Mouse (Mus musculus) frontal cortex, postnatal 25 days (tissue): ENCODE results near the gene Thumpd1.
"Not testable (repeated sequence)": the region's sequence is repeated elsewhere in the genome, so short reads cannot be mapped to it uniquely, and the experiment has no call there.

Source experiments
- DNase-seq, 2 experiments: peaks; one replicate each; pipeline ENCODE4 v3.0.0; 2022; ENCODE audit warnings: low spot score in 2 of 2

Gene Thumpd1

DNA sequence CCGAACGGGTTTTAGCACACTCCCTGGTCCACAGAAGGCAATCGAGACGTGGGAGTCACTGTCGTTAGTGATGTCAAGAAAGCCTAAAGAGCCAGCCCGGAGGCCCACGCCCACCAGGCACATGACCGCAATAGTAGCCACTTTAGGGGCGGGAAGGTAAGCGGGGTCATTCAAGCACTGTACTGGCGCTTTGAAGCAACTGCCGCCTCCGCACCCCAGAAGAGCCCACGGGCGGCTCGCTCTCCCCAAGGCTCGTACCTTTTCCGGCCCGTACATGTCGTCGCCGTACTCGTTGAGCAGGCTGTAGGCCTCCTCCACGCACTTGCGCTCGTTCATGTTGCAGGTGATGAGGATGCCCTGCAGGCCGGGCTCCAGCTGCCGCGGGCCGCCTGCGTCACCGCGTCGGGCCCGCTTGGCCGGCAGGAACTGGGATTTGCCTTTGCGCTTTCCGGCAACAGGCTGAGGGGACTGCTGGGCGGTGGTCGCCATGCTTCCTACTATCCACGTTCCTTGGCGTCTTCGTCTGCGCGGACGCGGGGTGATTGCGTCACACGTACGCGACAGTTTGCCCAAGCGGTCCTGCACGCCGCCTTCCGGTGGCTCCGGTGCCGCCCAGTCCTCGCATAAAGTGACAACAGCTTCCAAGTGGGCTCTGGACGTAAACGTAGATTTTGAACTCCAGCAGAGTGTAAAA is at the start of gene Thumpd1:
Gene Thumpd1, minus strand, starts transcription at position 546 of the 694 bp plus-strand sequence.
- DNase-seq = peak; percentile 94

DNA sequence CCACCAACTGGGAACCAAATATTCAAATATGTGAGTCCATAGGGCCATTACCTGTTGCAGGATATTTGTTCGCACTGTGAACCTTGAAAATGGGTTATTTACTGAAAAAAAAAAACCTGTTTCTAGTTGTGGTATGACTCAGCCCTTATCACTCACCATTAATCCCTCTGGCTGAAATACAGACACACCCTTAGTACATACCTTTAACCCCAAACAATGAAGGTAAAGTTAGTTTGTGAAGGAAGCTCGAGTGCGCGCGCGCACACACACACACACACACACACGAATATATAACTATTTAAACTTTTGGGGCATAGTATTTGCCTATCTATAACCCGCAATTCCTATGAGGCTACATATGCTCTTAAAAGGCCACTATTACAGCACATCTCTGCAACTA is 49.3 kb upstream of the Thumpd1 start:
- no peak for DNase-seq

DNA sequence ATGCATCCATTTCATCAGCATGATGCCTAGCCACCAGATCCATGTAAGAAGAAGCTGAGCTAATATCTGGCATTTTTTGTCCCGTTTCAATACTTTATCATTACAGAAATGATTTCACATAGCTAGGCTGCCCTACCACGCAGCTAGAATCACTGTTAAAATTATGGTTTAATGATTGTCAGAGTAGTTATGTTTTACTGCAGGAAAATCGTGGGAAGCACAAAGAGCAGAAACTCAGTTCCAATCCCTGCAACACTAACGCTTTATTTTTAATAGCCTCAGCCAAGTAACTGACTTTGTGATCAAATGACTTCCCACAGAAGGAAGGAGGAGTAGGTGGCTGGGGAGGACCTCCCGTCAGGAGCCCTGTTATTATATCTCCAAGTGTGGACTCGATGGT is 46.4 kb upstream of the Thumpd1 start:
- no peak for DNase-seq

DNA sequence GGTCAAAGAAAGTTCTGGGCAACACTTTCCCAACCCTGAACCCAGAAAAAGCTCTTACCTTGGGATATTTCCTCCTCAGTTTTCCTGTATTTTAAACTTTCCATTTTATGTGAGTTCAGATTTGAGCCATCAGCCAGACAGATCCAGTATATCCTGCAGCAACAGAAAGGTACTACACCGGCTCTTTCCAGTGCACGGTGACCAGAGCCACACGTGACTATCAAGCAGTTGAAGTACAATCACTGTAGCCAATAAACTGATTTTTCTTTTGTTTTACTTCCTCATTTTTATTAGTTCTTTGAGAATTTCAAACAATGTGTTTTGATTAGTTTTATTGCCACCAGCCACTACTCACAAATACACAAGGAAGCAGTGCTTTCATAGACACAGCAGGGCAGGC is 43.8 kb upstream of the Thumpd1 start:
- no peak for DNase-seq

DNA sequence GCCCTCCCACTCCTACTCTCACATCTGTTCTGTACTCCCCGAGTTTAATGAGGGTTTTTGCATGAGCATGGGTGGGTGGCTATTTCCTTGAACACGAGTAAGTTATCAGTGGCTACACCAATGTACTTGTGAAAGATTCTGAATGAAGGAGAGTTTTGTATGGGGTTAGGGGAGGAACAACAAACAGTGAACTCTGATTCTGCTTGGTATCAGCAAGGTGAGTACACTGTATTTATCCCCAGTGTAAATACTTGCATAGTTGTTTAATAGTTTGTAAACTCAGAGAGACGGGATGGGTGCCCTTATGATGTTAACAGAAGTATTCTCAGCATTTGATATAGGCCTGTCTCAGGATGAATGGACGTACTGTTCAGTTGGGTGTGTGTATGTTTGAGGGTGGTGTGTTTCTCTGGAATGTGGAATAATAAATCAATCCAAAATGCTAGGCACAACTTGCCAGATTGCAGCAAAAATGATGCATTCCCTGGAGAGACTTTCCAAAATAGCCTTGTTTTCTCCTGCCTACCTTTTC is 41.6 kb upstream of the Thumpd1 start:
- no peak for DNase-seq

DNA sequence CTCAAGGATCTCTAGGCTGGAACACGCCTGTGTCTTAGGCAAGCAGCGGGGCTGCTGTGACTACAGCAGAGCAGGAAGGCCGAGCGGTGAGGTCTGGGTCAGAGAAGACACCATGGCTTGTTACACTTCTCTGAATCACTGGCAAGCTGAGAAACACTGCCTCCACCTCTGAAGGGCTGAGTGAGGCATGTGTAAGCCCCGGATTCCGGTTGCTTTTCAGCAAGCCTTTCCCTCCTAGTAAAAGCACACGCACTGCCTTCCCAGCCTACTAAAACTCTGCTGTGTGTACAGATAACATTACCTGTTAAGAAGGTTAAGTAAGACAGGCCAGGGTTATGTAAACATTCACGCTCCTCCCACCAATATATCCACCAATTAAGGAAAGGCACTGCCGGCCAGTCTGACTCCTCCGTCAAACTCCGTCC is 39.9 kb upstream of the Thumpd1 start, which contains the start of gene Acsm3:
Gene Acsm3, plus strand, starts transcription at position 397 of the 425 bp plus-strand sequence.
- DNase-seq = no peak

DNA sequence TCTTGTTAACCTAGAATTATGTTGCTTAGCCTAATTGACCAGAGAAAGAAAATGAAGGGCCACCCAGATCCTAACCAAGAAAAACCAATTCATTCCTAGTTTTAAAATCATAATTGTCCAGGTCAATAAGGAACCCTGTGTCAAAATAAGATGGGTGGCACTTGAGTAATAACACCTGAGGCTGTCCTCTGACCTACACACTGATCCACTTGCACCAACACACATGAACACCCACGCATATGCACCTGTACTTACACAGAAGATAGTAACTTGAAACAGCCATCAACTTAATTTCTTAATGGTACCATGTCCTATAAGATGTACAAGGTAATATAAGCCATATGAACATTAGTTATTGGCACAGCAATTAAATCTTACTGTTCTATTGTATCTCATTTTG is 33.1 kb upstream of the Thumpd1 start:
- no peak for DNase-seq

DNA sequence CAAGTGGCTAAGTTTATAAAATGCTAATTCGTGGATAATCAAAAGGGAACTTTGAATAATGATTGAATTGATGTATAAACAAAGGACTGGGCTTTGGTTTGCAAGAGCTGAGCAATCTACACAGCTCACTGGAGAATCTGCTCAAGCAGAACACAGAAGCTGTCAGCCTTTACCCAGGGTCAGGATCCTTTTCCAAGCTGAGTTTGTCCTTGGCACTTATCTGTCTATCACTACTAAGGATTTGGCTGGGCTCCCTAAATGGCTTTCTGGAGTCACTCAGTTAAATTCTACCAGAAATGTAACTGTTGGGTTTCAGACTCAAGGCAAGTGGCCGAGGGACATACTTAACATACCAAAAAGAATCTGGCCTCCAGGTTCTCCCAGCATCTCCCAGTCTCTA is 29.3 kb upstream of the Thumpd1 start:
- no peak for DNase-seq

DNA sequence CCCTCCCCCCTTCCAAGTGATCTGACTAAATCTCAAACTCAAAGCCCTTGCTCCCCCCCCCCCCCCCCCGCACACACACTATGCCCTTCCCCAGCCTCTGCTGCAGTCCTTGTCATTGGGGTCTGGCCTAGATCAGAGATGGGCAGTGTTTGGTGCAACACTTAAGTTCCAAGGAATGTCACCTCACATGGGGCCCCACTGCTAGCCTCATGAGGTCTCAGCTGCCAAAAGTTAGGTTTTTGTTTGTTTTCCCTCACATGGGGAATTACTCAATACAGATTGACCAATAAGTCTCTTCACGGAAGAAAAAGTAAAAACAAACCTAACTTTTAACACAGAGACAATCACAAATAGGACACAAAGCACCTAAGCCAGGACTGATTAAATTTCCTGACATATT is 28.2 kb upstream of the Thumpd1 start:
- no peak for DNase-seq

DNA sequence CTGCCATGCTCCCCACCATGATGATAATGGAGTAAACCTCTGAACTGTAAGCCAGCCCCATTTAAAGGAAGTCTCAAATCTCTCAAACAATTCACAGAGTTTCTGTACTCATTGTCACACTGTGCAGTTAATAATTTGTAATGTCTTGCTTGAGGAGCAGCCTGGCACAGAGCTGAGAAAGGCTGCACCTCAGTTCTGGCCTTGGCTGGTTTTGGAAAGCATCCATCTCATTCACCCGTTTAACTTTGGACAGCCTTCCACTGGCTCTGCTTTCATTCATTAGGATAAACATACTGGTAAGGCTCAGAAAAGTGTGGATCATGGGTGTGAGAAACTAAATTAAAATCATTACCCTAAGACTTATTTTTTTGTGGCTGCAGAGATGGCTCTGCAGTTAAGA is 25.3 kb upstream of the Thumpd1 start:
- no peak for DNase-seq

DNA sequence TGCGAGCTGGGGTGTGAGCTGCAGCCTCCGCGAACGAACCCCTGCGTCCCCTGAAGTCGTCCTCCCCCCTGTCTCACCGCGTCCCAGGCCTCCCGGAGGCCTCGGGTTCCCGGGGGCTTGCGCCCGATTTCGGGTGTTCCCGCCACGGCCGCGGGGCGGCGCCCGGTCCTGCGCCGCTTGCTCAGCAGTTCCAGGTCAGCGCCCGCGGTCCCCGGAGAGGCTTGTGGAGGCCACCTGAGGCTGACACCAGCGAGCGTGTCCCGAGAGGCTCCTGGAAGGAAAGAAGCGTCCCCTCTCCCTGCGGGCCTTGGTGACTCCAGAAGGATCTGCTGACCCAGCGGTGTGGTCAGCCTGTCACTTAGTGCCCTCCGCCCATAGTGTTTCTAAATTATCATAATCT is 23.7 kb upstream of the Thumpd1 start:
- DNase-seq = no peak

DNA sequence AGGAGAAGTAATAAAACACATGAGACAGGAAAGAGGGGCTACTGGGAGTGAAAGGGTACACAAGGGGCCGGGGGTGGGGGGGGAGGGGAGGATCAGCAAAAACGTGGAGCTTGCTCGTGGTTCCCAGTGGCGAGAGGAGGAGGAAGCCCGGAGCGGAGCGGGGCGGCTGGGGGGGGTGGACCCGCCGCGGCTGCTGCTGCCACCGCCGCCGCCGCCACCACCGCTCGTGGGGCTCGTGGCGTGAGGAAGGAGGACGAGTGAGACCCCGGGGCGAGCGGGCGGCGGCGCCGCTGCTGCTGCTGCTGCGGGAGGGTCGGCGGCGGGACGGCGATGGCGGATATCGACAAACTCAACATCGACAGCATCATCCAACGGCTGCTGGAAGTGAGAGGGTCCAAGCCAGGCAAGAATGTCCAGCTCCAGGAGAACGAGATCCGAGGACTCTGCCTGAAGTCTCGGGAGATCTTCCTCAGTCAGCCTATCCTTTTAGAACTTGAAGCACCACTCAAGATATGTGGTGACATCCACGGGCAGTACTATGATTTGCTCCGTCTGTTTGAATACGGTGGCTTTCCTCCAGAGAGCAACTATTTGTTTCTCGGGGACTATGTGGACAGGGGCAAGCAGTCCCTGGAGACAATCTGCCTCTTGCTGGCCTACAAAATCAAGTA is 19.3 kb upstream of the Thumpd1 start:
- DNase-seq = not testable (repeated sequence)

DNA sequence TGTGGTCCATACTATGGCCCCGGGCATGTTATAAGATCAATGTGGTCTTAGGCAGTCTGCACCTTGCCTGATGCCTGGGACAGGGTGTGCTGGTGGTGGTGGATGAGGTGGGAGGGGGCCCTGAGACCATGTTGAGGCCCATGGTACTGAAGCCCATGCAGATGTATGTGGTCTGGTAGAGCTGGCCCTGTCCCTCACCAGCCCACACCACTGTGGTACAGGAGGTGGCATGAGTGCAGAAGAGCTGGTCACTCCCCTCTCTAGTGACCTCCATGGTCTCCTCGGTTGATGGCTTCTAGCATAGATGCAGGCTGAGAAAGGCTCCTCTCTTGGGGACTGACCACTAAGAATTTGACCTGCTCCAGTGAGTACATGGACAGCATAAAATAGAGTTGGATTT is 18.3 kb upstream of the Thumpd1 start:
- DNase-seq = no peak

DNA sequence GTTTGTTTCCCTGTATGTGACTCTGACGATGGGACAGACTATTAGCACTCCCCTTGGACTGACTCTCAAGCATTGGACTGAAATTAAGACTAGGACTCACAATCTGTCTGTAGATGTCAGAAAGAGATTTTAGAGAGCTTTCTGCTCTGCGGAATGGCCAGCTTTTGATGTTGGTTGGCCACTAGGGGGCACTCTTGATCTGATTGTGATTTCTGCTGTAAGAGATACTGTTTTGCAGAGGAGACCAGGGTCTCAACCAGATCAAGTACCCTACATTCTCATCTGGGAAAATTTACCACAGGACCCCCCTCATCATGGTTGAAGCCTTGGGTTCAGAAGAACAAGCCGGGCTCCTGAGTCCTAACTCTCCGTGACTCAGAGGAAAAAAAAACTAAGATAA is 10.7 kb upstream of the Thumpd1 start:
- DNase-seq = not testable (repeated sequence)

DNA sequence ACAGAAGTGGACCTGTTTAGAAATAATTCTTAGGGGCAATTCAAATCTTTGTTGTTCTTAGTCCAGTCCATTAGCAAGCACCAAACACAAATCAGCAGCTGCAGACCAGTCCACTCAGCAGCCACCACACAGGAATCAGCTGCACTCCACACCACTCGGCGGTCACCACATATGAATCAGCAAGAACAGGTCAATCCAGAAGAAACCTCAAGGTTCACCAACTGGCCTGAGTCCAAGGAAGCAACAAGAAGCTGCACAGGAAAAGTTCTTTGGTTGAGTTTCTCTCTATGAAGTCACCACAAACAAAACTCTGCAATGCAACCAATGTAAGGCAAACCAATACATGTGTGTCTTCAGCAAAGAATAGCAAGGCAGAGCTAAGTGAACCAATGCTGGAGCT is 7.0 kb upstream of the Thumpd1 start:
- DNase-seq = no peak

DNA sequence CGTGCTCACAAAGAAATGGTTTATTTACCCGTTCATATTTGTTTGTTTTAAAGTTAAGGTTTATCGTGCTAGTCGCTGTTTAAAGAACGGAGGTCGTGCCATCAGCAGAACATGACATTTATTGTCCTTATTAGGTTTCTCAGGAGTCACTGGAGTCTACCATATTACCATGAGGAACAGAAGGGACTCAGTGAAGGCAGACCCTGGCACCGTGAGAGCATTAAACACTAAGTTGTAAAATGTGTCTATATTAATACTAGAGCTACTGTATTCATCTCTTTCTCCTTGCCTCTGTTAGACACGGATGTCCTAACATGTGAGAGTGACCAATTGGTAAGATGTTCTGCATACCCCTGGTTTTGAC is 331 bp upstream of the Thumpd1 start:
- peak in 1 of 2 experiments; percentile 12 for DNase-seq

DNA sequence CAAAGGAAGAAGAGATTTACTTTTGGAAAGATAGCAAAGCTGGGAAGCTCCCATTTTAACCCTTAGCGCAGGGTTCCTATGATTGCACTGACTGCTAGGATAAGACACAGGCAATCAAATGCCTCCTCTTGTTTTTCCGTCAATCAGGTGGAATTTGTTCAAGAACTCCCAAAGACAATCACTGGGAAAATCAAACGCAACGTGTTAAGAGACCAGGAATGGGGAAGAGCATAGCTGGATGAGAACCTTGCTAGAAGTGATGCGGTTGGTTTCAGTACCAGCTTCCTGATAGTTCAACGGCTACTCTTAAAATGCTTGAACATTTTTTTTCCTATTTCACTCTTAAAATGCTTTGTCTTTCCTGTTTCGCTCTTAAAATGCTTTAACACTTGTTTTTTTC is 6.5 kb downstream of the Thumpd1 start:
- no peak for DNase-seq

DNA sequence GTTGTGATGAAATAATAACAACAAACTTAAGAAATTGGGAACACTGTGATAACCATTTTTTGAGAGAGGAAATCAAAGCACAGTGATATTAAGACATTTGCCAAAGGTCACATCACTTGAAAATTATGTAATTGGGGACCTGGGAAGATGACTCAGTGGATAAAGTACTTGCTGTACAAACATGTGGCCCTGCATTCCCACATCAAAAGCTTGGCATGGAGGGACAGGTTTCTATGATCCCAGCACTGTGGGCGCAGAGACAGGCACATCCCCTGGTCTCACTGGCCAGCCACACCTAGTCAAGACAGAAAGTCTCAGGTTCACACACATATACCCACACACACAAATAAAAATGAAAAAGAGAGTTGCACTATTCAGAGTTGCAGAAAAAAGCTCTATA is 25.7 kb downstream of the Thumpd1 start:
- DNase-seq = no peak

DNA sequence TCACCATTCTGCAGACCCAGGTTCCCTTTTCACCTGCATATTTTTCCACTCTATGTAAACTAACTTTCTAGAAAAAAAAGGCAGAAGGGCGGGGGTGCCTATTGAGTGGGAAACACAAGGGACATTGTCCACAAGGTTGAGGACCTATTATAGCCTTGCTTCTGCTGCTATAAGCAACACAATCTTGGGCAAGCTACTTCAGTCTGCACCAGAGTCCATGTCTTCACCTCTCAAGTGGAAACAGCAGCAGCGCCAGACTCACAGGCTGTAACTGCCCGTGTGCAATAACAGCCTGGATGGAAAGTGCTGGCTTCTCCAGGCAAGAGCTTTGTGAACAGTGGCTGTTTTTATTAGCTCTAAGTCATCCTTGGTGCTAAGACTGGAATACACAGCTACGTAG is 28.3 kb downstream of the Thumpd1 start:
- DNase-seq = no peak

DNA sequence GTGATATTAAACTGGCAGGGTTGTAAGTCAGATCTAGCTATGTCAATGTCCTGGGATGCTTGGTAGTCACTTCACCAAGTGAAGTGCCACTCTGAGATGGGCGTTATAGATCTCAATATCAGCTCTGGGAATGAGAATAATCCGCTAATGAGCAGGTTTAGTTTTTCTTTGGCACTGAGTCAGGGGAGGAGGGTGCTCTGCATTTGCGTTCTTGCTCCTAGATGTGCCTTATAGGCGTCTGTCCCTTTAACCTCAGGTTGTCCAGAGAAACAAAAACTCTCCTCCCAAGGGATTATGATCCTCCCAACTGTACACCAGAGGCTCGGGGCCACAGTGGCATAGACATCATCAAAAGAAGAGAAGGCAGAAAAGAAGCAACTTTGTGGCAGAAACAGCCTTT is 30.9 kb downstream of the Thumpd1 start, which contains the start of gene Acsm4:
Gene Acsm4, plus strand, starts transcription at position 301 of the 400 bp plus-strand sequence.
- no peak for DNase-seq

DNA sequence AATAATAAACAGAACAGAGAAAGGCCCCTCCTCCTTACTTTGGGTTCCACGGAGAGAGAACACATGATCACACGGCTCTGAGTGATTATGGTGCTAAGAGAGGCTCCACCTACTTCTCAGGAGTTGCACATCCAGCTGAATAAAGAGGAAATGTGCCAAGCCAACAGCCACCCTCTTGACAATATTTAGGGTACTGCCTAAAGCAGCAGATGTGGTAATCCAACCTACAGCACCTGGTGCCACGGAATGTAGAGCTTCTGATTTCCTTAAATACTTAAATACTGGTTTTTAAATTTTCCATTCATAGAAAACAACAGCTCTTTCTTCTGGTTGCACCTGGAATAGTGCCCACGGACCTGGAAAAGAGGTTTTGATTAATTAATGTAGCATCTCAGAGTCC is 37.9 kb downstream of the Thumpd1 start:
- DNase-seq = no peak

DNA sequence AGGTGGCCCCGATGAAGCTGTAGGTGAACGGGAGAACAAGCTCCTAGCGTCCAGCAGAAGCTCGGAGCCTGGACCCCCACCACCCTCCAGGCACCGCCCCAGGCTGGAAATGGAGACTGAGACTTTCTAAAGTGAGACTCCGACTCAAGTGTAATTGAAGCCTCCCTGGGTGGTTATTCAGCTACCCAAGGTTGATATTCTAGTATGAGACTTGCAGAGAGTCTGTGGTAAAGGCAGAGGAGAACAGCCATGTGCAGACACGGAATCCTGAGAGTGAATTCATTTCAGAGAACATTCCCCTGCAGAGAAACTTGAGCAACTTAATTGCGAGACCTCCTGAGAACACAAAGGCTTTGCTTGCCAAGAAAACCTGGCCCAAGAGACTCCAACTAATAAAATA is 40.5 kb downstream of the Thumpd1 start:
- no peak for DNase-seq

DNA sequence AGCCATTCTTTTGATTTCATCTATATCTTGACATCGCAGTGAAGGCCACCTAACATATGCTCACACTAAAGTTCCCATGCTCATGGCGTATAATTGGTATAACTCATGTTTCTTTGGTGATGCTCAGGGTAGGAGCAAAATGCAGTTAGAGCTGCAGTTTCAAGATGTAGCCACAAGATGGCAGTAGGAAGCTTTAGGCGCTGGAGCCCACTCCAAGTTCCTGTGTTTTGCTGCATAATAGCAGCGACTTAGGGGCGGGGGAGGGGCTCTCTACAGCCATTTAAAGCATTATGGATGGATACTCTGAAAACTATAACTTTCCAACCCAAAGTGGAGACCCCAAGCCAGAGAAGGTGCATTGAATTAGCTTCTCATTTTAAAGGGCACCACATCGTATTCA is 47.1 kb downstream of the Thumpd1 start:
- DNase-seq = peak in 1 of 2 experiments; percentile 10
